Mouse (Mus musculus) heart, embryonic 14.5 days (tissue): ENCODE measurements at regions not wholly inside any gene's neighbourhood (a gene's known extent, or its start where the extent isn't known, plus 50 kb on each side); places are given as distances from the start of the nearest gene placed in this dataset.
A peak's percentile ranks its signal among the peaks of the same experiment; 100 is the strongest.

Experiments
- ATAC-seq: fragments of 200-750 bp; cut with Nextera tagmentation; 2 replicates; pipeline ENCODE4 v1.8.0; 2017; ENCODE audit warnings: low read depth, moderate TSS enrichment; ENCODE audit not compliant: insufficient number of reproducible peaks, insufficient read depth, low FRiP score
- H3K27ac ChIP-seq, 2 experiments: fragments of 200-500 bp in 1 of 2; fragments of 300-500 bp in 1 of 2; sonication (generic) in 1 of 2; replicated peaks in 1 of 2; 2 replicates each; pipeline ENCODE4 v1.5.1; 2012 to 2014; ENCODE audit warnings: low read depth in 2 of 2, low read length in 2 of 2, control low read depth in 1 of 2, mild to moderate bottlenecking in 1 of 2, mixed read lengths in 1 of 2; ENCODE audit not compliant: control insufficient read depth in 1 of 2, insufficient read depth in 1 of 2
- H3K27me3 ChIP-seq: fragments of 300-500 bp; sonication (generic); 2 replicates; pipeline ENCODE4 v1.6.1; 2014; ENCODE audit warnings: mild to moderate bottlenecking, low read length, control low read depth; ENCODE audit not compliant: control insufficient read depth, insufficient read depth
- H3K36me3 ChIP-seq: fragments of 300-500 bp; sonication (generic); 2 replicates; pipeline ENCODE4 v1.6.1; 2014; ENCODE audit warnings: mild to moderate bottlenecking, control low read depth, low read length, mixed read lengths; ENCODE audit not compliant: control insufficient read depth, insufficient read depth
- H3K4me1 ChIP-seq, 2 experiments: fragments of 200-500 bp in 1 of 2; fragments of 300-500 bp in 1 of 2; sonication (generic) in 1 of 2; 2 replicates each; pipeline ENCODE4 v1.6.1; 2012 to 2014; ENCODE audit warnings: low read length in 2 of 2, control low read depth in 1 of 2, mixed read lengths in 1 of 2; ENCODE audit not compliant: control insufficient read depth in 2 of 2, insufficient read depth in 2 of 2
- H3K4me2 ChIP-seq: fragments of 300-500 bp; sonication (generic); 2 replicates; pipeline ENCODE4 v1.6.1; 2014; ENCODE audit warnings: mild to moderate bottlenecking, low read length
- H3K4me3 ChIP-seq, 2 experiments: fragments of 200-500 bp in 1 of 2; fragments of 300-500 bp in 1 of 2; sonication (generic) in 1 of 2; 2 replicates each; pipeline ENCODE4 v1.5.1; 2012 to 2014; ENCODE audit warnings: low read length in 2 of 2, mild to moderate bottlenecking in 2 of 2, control low read depth in 1 of 2, low read depth in 1 of 2, moderate library complexity in 1 of 2; ENCODE audit not compliant: control insufficient read depth in 1 of 2, insufficient read depth in 1 of 2
- H3K9ac ChIP-seq: fragments of 300-500 bp; sonication (generic); 2 replicates; pipeline ENCODE4 v1.6.1; 2014; ENCODE audit warnings: mild to moderate bottlenecking, low read length
- H3K9me3 ChIP-seq: fragments of 300-500 bp; sonication (generic); 2 replicates; pipeline ENCODE4 v1.6.1; 2016; ENCODE audit warnings: low read length, control low read depth; ENCODE audit not compliant: control insufficient read depth
- WGBS: fragments of 180-500 bp; shearing (Covaris S2); extraction: QIAGEN DNeasy Blood & Tissue Kit; methylation state at CpG from one replicate; pipeline ENCODE4 v1.1.7; 2014; 5-methylcytosine and 5-hydroxymethylcytosine counted together

DNA sequence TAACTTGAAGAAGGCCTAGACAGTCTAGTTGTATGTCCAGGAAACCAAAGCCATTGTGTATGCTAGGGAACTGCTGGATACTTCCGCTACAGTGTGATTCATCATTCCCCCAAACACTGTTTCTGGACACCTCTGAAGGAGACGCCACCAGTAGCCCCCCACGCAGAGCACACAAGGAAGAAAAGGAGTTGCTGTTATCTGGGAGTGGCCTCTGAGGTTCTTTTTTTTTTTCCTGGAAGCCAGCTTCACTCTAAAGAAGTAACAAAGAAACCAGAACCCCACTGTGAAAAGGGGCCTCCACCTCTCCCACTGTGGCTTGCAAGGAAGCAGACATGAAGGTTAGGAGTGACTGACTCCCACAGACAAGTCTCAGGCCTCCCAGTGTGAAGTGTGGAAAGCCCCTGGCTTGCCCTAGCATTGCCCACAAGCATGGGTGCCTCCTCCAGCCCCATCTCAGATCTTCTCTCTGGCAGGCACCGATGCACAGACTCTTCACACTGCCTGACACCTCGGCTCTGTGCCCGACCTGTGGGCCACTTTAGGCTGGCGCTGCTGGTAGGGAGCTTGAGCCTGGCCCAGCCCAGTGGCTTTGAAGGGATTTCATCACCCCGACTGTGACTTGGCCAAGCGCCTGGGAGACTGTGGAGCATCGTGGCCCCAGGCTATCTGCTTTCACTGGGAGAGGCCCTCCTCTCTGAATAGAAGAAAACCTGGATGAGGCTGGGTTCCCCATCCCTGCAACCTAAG lies 181.8 kb upstream of the Hes1 start:
- WGBS: 11% methylated on average over 10 of the region's 10 CpGs
- Histone ChIP-seq H3K36me3 (no peaks in the 10 kb centered on the region), H3K9ac (no peak overlapping the region), H3K27me3 (no peaks in the 10 kb centered on the region), H3K9me3 (no peaks in the 10 kb centered on the region), H3K4me1 (peaks cover 43 to 45% of the 10 kb centered on the region in 2 experiments), H3K4me2 (peak overlapping the region; percentile 37; the same call in 1 of the 2 replicates), H3K27ac (peak overlapping the region; percentile 78 to 88), H3K4me3 (no peak overlapping the region)
- peak; percentile 82 for ATAC-seq

DNA sequence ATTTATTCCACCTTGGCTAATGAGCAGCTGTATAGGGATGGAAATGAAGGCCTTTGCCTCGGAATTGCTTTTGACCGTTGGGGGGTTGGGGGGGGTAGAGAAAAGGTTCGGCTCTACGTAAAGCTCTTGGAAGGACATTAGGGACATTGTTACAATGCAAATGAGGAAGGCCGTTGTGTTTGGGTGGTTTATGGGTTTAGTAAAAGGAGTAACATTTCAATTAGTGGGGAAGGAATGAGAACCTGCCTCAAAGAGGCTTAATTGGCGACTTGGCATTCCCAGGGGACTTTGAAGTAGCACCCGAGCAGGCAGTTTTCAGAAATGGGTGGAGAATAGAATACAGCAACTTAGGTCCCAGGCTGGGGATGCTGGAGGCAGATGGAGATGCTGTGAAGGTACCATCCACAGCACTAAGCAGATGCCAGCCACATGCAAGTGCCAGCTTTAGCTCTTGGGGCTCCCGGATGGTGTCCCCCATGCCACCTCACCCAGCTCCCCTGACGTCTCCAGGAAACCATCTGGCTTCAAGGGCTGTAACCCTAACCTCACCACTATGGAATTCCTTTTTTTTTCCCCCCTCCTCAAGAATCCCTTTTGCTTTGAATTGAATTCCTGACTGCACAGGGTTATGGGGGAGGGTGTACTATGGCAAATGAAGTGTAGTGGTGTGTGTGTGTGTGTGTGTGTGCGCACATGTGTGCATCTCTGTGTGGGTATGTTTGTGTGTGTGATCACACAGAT lies 180.8 kb upstream of the Hes1 start:
- Histone ChIP-seq H3K27me3 (no peaks in the 10 kb centered on the region), H3K9ac (no peak overlapping the region), H3K4me1 (peaks cover 43 to 45% of the 10 kb centered on the region in 2 experiments), H3K4me2 (no peak overlapping the region), H3K27ac (peak overlapping the region in 1 of 2 experiments; percentile 88; a peak in 1 of 4 replicates), H3K9me3 (no peaks in the 10 kb centered on the region), H3K4me3 (no peak overlapping the region), H3K36me3 (no peaks in the 10 kb centered on the region)
- 44% methylated on average over 10 of the region's 10 CpGs for WGBS
- no peak for ATAC-seq

GRCm38 (mm10) chr16:29884899-29885298 lies 179.3 kb upstream of the Hes1 start:
- peaks cover 43 to 45% of the 10 kb centered on the region in 2 experiments for H3K4me1 ChIP-seq
- 0 out of 2 replicates have a peak overlapping the region, but pooled peaks have one; percentile 21 for H3K9ac ChIP-seq
- no peak for ATAC-seq
- H3K9me3 ChIP-seq: no peaks in the 10 kb centered on the region
- H3K27ac ChIP-seq: no peak overlapping the region
- H3K27me3 ChIP-seq: no peaks in the 10 kb centered on the region
- 69% methylated on average over 4 of the region's 4 CpGs for WGBS
- H3K36me3 ChIP-seq: no peaks in the 10 kb centered on the region
- no peak overlapping the region for H3K4me3 ChIP-seq
- no peak overlapping the region for H3K4me2 ChIP-seq

DNA sequence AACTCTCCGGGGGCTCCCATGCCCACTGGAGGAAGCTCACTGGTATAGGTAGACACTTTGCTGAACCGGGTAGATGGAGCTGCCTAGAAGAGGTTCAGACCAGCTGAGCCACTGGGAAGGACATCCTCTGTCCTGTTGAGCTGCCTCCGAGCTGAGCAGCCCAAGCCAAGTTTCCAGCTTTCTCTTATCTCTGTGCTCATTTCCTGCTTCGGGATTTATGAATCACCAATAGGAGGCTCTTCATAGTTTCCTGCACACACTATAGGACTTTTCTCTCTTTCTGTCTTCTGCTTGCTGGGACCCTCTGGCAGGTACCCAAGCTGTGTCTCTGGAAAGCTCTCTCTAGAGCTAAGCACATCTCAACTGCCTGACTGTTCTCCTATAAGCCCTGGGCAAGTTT lies 177.4 kb upstream of the Hes1 start:
- peak; percentile 55 for ATAC-seq
- peaks cover 40 to 42% of the 10 kb centered on the region in 2 experiments for H3K4me1 ChIP-seq
- 38% methylated on average over 4 of the region's 4 CpGs for WGBS

GRCm38 (mm10) chr16:29889346-29889745 lies 174.8 kb upstream of the Hes1 start:
- Histone ChIP-seq H3K9ac (no peak overlapping the region), H3K36me3 (no peaks in the 10 kb centered on the region), H3K9me3 (no peaks in the 10 kb centered on the region), H3K4me1 (peaks cover 34% of the 10 kb centered on the region in 2 experiments), H3K27ac (no peak overlapping the region), H3K4me3 (no peak overlapping the region), H3K4me2 (no peak overlapping the region), H3K27me3 (no peaks in the 10 kb centered on the region)
- 71% methylated on average over 4 of the region's 4 CpGs for WGBS
- ATAC-seq: no peak

More for the DNA sequence above, 177.4 kb upstream of the Hes1 start:
- H3K9me3 ChIP-seq: no peaks in the 10 kb centered on the region
- H3K36me3 ChIP-seq: no peaks in the 10 kb centered on the region
- H3K4me2 ChIP-seq: no peak overlapping the region
- no peak overlapping the region for H3K9ac ChIP-seq
- H3K4me3 ChIP-seq: no peak overlapping the region
- H3K27me3 ChIP-seq: no peaks in the 10 kb centered on the region
- peak overlapping the region; percentile 37 to 66; a peak in 3 of 4 replicates for H3K27ac ChIP-seq

GRCm38 (mm10) chr16:29891472-29891871 lies 172.7 kb upstream of the Hes1 start:
- Histone ChIP-seq H3K36me3 (no peaks in the 10 kb centered on the region), H3K9me3 (no peaks in the 10 kb centered on the region), H3K27me3 (no peaks in the 10 kb centered on the region), H3K4me3 (no peak overlapping the region), H3K4me1 (peaks cover 29 to 33% of the 10 kb centered on the region in 2 experiments), H3K4me2 (no peak overlapping the region), H3K9ac (no peak overlapping the region), H3K27ac (no peak overlapping the region)
- WGBS: 18% methylated on average over 7 of the region's 7 CpGs
- no peak for ATAC-seq

DNA sequence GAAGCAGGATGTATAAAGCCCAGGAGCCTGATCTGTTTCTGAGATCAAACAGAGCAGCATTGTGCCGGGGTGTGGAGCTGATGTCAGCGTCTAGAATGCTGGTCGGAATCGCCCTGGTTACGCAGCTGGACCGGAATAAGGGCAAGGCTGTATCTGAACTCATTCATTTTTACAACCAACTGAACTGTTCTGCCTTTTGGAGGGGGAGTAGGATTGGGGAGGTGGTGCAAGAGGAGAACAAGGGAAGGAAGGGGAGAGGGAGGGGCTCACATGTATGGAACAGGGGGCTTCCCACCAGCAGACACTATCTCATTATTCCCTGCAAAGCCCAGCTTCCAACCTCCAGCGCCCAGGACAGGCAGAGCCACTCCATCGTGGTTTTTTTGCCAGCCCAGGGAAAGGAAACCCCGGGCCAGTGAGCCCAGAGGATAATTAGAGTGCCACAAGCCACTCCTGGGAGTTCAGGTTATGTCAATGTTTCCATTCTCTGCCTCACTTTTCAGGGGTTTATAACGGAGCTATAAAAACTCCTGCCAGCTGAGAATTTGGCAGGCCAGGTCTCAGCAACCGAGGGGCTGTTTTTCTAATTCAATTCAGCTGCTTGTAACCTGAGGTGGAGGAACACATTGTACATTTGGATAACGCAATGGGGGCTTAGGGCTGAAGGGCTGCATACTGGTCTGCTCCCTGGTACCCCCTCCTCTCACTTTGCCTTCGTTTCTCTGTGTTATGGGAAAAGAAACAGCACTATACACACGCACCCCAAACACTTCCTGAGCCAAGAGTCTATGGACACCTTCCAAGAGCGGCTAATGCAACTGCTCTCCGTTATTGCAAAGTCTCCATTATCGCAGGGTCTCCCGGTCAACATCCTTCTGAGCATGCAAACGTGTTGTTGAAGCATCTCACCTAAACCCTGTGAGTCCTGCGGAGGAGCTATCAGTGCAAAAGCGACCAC lies 170.0 kb upstream of the Hes1 start:
- Histone ChIP-seq H3K4me1 (peaks cover 26 to 28% of the 10 kb centered on the region in 2 experiments), H3K36me3 (no peaks in the 10 kb centered on the region), H3K27me3 (no peaks in the 10 kb centered on the region), H3K9me3 (no peaks in the 10 kb centered on the region), H3K27ac (peak overlapping the region in 1 of 2 experiments; percentile 50; a peak in 2 of 4 replicates), H3K4me3 (no peak overlapping the region), H3K9ac (no peak overlapping the region; the same call in 1 of the 2 replicates), H3K4me2 (0 out of 2 replicates have a peak overlapping the region, but pooled peaks have one; percentile 13)
- no peak for ATAC-seq
- WGBS: 40% methylated on average over 21 of the region's 21 CpGs
